Mouse (Mus musculus) lung, adult 2 months (tissue): ENCODE data around the gene Slc15a5. TPM values are rescaled to one million over a fixed set of nuclear protein-coding genes. Genes with fewer than 3 reads are reported as not detected.

Source experiments
- DNase-seq: peaks from one replicate; pipeline ENCODE4 v3.0.0; 2022
- H3K4me1 ChIP-seq: fragments of 200-500 bp; 2 replicates; pipeline ENCODE4 v1.6.1; 2011; ENCODE audit warnings: low read length; ENCODE audit not compliant: control insufficient read depth, insufficient read depth
- H3K4me3 ChIP-seq: fragments of 200-500 bp; replicated peaks from 2 replicates; pipeline ENCODE3; 2011; ENCODE audit warnings: low read depth, mild to moderate bottlenecking, control low read depth, low read length; ENCODE audit errors: extremely low read depth
- CTCF ChIP-seq: fragments of 200-500 bp; IDR thresholded peaks from 2 replicates; pipeline ENCODE4 v1.5.1; 2011; ENCODE audit warnings: mild to moderate bottlenecking, low read length, control low read depth; ENCODE audit not compliant: insufficient read depth
- POLR2A ChIP-seq: fragments of 200-500 bp; IDR thresholded peaks from 2 replicates; pipeline ENCODE4 v1.6.1; 2011; ENCODE audit warnings: low read depth, mild to moderate bottlenecking, control low read depth, low read length, borderline replicate concordance; ENCODE audit errors: extremely low read depth
- WGBS: fragments of 180-500 bp; shearing (Covaris S2); methylation state at CpG from one replicate; pipeline ENCODE4 v1.1.7; 2018; 5-methylcytosine and 5-hydroxymethylcytosine counted together
- polyA plus RNA-seq: library from polyadenylated mRNA; depleted of rRNA; stranded (reverse); fragments of >200 nt; gene quantifications from 2 replicates; pipeline ENCODE4 v1.2.3, GENCODE M21; 2012

Slc15a5 gene
- polyA plus RNA-seq, 1 experiment: 0.54 TPM

GRCm38 (mm10) chr6:138069921-138070320, 9.8 kb downstream of the Slc15a5 start:
- Histone ChIP-seq H3K4me1 (no peaks in the 10 kb centered on the region), H3K4me3 (no peak overlapping the region)
- no peak for TF ChIP-seq CTCF
- no peak for TF ChIP-seq POLR2A
- DNase-seq: no peak
- WGBS: 89% methylated on average over 10 of the region's 10 CpGs

DNA sequence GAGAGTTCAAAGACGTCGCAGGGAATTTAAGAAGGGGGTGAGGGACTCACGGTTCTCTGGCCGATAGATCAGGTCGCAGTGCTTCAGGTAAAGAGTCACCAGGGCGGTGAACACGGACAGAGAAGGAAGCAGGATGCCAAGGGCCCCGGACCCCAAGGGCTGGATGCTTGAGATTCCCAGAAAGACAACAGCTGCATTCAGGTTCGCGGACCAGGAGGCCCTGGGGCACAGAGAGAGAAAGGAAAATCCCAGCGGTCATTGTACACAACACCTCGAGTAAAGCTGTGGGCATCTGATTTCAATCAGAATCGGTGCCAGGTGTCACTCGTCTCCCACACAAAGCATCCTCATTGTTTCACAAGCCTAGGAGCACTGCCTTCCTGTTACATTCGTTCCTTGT, 24.1 kb downstream of the Slc15a5 start:
- 29% methylated on average over 15 of the region's 15 CpGs for WGBS
- TF ChIP-seq POLR2A: no peak
- no peak for TF ChIP-seq CTCF
- Histone ChIP-seq H3K4me3 (no peak overlapping the region), H3K4me1 (no peaks in the 10 kb centered on the region)
- no peak for DNase-seq

DNA sequence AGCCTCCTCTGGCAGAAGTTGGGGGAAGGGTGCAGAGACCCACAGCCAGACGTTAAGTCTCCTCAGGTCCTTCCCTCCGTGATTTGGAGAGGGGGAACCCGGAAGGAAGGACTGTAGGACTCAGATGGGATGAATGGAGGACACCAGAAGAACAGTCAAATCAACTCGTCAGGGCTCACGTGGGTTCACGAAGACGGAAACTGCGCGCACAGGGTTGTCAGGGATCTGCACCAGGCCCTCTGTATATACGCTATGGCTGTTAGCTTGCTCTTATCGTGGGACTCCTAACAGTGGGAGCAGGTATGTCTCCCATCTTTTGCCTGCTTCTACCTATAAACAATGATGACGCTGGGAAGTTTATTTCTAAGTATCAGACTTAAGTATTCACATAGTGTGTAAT, 24.8 kb downstream of the Slc15a5 start:
- no peak overlapping the region for H3K4me3 ChIP-seq
- TF ChIP-seq CTCF (no peak), POLR2A (no peak)
- H3K4me1 ChIP-seq: no peaks in the 10 kb centered on the region
- WGBS: 79% methylated on average over 12 of the region's 12 CpGs
- no peak for DNase-seq

GRCm38 (mm10) chr6:138054166-138054565, 25.6 kb downstream of the Slc15a5 start:
- Histone ChIP-seq H3K4me3 (no peak overlapping the region), H3K4me1 (no peaks in the 10 kb centered on the region)
- WGBS: 67% methylated on average over 1 of the region's 1 CpGs
- peak; percentile 27; the same call in 1 of the 2 replicates for TF ChIP-seq CTCF
- no peak for TF ChIP-seq POLR2A
- DNase-seq: peak; percentile 19

- TF ChIP-seq CTCF: no peak
- no peak for TF ChIP-seq POLR2A
- no peak overlapping the region for H3K4me3 ChIP-seq
- DNase-seq: no peak
- H3K4me1 ChIP-seq: no peaks in the 10 kb centered on the region
- 80% methylated on average over 9 of the region's 9 CpGs for WGBS
Observed at GRCm38 (mm10) chr6:138053686-138054085, 26.0 kb downstream of the Slc15a5 start.

- WGBS: 73% methylated on average over 2 of the region's 2 CpGs
- Histone ChIP-seq H3K4me3 (no peak overlapping the region), H3K4me1 (no peaks in the 10 kb centered on the region)
- TF ChIP-seq CTCF (no peak), POLR2A (no peak)
- DNase-seq: no peak
Observed at GRCm38 (mm10) chr6:138045364-138045763, 34.4 kb downstream of the Slc15a5 start.

DNA sequence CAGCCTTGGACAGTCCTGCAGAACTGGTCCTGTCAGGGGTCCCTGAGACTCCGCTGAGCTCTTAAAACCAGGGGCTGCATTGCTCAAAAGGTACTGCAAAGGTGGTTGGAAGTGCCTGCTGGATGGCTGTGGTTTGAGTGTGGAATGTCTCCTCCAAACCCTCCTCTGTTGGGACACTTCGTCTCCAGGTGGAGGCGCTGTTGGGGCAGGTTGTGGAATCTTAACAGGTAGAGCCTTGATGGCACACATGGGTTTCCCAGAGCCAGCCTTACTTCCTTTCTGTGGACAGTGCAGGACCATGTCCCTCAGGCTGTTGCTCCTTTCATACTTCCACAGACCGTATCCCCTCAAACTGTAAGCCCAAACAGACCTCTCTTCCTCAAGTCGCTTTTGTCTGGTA, 36.8 kb downstream of the Slc15a5 start:
- no peak for DNase-seq
- no peaks in the 10 kb centered on the region for H3K4me1 ChIP-seq
- TF ChIP-seq POLR2A (no peak), CTCF (no peak)
- WGBS: 94% methylated on average over 5 of the region's 5 CpGs
- no peak overlapping the region for H3K4me3 ChIP-seq

DNA sequence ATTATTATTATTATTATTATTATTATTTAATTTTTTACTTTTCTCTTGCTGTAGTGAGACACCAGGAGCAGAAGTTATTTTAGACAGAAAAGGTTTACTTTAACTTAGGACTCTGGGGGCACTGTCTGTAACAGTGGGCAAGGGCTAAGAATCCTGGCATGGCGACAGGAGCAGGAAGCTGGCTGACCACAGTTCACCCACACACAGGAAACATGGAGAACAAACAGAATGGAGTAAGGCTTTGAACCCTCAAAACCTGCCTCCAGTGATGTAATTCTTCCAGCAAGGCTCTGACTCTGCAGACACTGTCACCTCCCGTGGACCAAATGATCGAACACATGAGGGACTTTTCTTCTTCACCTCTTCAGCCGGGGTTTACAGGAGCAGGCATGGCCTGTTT, 37.9 kb downstream of the Slc15a5 start:
- no peak overlapping the region for H3K4me3 ChIP-seq
- DNase-seq: no peak
- 62% methylated on average over 4 of the region's 4 CpGs for WGBS
- TF ChIP-seq CTCF (no peak), POLR2A (no peak)
- H3K4me1 ChIP-seq: no peaks in the 10 kb centered on the region

GRCm38 (mm10) chr6:138037587-138037986, 42.1 kb downstream of the Slc15a5 start:
- 90% methylated on average over 5 of the region's 5 CpGs for WGBS
- TF ChIP-seq POLR2A (no peak), CTCF (0 out of 2 replicates have a peak, but pooled peaks have one; percentile 28)

GRCm38 (mm10) chr6:138036891-138037290, 42.8 kb downstream of the Slc15a5 start:
- DNase-seq: no peak
- 84% methylated on average over 12 of the region's 12 CpGs for WGBS
- TF ChIP-seq CTCF (no peak), POLR2A (no peak)
- Histone ChIP-seq H3K4me3 (no peak overlapping the region), H3K4me1 (no peaks in the 10 kb centered on the region)

More at GRCm38 (mm10) chr6:138037587-138037986, 42.1 kb downstream of the Slc15a5 start:
- no peak overlapping the region for H3K4me3 ChIP-seq
- no peaks in the 10 kb centered on the region for H3K4me1 ChIP-seq
- DNase-seq: no peak
